Mouse (Mus musculus) ES-Bruce4 (cell line): ENCODE data around the gene Cntnap5c. TPM values are rescaled to one million over a fixed set of nuclear protein-coding genes. Genes with fewer than 3 reads are reported as not detected.

Source experiments
- H3K27ac ChIP-seq: 2 replicates; pipeline ENCODE4 v1.5.1; 2012; ENCODE audit warnings: low read length, inconsistent platforms; ENCODE audit not compliant: insufficient read depth
- H3K27me3 ChIP-seq: 2 replicates; pipeline ENCODE4 v1.6.1; 2012; ENCODE audit warnings: mild to moderate bottlenecking, low read length, inconsistent platforms; ENCODE audit not compliant: control insufficient read depth, poor library complexity, insufficient read depth, severe bottlenecking
- H3K36me3 ChIP-seq: 2 replicates; pipeline ENCODE4 v1.6.1; 2012; ENCODE audit warnings: inconsistent platforms, mild to moderate bottlenecking, low read length, moderate library complexity; ENCODE audit not compliant: control insufficient read depth, poor library complexity, insufficient read depth, severe bottlenecking
- H3K4me1 ChIP-seq: one replicate; pipeline ENCODE4 v1.8.1; 2011; ENCODE audit warnings: low read length; ENCODE audit not compliant: control insufficient read depth, insufficient read depth
- H3K4me3 ChIP-seq: 2 replicates; pipeline ENCODE4 v1.5.1; 2011; ENCODE audit warnings: low read depth, mild to moderate bottlenecking, low read length
- H3K9ac ChIP-seq: 2 replicates; pipeline ENCODE4 v1.6.1; 2012; ENCODE audit warnings: low read depth, mild to moderate bottlenecking, inconsistent platforms; ENCODE audit not compliant: poor library complexity, severe bottlenecking
- H3K9me3 ChIP-seq: replicated peaks from 2 replicates; pipeline ENCODE4 v1.6.1; 2012; ENCODE audit warnings: mild to moderate bottlenecking, low read length, inconsistent platforms; ENCODE audit not compliant: control insufficient read depth, poor library complexity, insufficient read depth, severe bottlenecking
- CTCF ChIP-seq: IDR thresholded peaks from one replicate; pipeline ENCODE4 v1.8.1; 2011; ENCODE audit warnings: low read depth, low read length
- EP300 ChIP-seq: IDR thresholded peaks from 2 replicates; pipeline ENCODE4 v1.6.1; 2011; ENCODE audit warnings: low read depth, low read length; ENCODE audit not compliant: insufficient read depth
- POLR2A ChIP-seq: IDR thresholded peaks from one replicate; pipeline ENCODE4 v1.8.1; 2011; ENCODE audit warnings: low read length; ENCODE audit not compliant: insufficient read depth
- polyA plus RNA-seq: library from polyadenylated mRNA; stranded (reverse); fragments of >200 nt; gene quantifications from 2 replicates; pipeline ENCODE4 v1.2.4, GENCODE M21; 2011; ENCODE audit warnings: low read depth; ENCODE audit not compliant: missing spikeins, insufficient read depth, insufficient read length

Gene Cntnap5c
- polyA plus RNA-seq, 1 experiment = not detected

DNA sequence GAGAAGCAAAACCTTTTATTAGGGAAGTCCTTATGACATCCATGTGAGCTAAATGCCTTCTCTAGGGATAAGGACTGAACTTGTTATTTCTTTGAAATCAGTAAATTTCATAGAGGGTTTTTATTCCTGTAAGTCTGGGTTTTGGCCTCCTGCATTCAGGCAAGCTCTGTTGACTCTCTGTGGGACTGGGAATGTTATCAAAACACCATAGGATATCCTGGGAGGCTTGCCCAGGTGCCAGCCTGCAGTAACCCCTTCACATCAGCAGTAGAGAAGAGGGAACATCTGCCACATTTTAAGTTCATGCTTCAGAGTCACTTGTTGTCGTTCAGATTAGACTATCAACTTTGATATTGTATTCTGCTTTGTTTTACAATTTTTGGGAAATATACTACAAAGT lies 639.4 kb downstream of the Cntnap5c start:
- Histone ChIP-seq H3K9me3 (peaks cover 6% of the 10 kb centered on the region), H3K27ac (no peak overlapping the region), H3K9ac (no peak overlapping the region), H3K4me3 (no peak overlapping the region), H3K4me1 (no peaks in the 10 kb centered on the region), H3K27me3 (no peaks in the 10 kb centered on the region), H3K36me3 (no peaks in the 10 kb centered on the region)
- no peak for TF ChIP-seq POLR2A
- TF ChIP-seq EP300 = no peak
- TF ChIP-seq CTCF = no peak

DNA sequence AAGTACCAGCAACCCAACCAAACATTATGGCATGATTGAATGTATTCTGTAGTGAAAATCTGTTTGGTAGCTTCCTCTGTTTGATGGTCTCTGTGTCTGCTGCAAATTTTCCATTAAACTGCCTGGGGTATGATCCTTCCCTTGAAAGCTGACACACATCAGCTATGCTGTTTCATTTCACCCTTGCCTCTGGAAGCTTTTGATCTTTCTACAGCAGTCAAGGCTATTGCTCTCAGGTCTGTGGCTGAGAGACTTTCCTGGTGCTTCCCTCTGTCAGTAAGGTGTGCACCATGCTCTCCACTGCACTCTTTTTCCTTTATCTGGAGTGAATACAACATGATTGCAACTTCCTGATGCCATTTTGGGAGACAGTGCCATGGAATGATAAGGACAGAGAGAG lies 668.1 kb downstream of the Cntnap5c start:
- TF ChIP-seq CTCF = no peak
- no peak for TF ChIP-seq EP300
- H3K4me1 ChIP-seq = no peaks in the 10 kb centered on the region
- no peak overlapping the region for H3K4me3 ChIP-seq
- H3K27ac ChIP-seq = no peak overlapping the region
- no peaks in the 10 kb centered on the region for H3K27me3 ChIP-seq
- H3K36me3 ChIP-seq = no peaks in the 10 kb centered on the region
- no peaks in the 10 kb centered on the region for H3K9me3 ChIP-seq
- no peak overlapping the region for H3K9ac ChIP-seq

Other genes starting within 250 kb of the Cntnap5c start
- 0.06 and 0.13 TPM in 2 replicates for gene Vmn2r120, start 224.1 kb upstream of the Cntnap5c start, polyA plus RNA-seq
- not detected in 2 replicates for gene Gm21834, start 27.4 kb upstream of the Cntnap5c start, polyA plus RNA-seq